Mouse (Mus musculus) limb, embryonic 11.5 days (tissue): ENCODE data around the gene Serpina3m. TPM values are rescaled to one million over a fixed set of nuclear protein-coding genes. Genes with fewer than 3 reads are reported as not detected.
"Not testable (repeated sequence)": the region's sequence is repeated elsewhere in the genome, so short reads cannot be mapped to it uniquely, and the experiment has no call there.

ENCODE experiments used
- ATAC-seq: fragments of 200-750 bp; cut with Nextera tagmentation; 2 replicates; pipeline ENCODE4 v1.8.0; 2017; ENCODE audit warnings: low read depth; ENCODE audit not compliant: insufficient number of reproducible peaks, low FRiP score, low TSS enrichment
- DNase-seq: peaks from one replicate; pipeline ENCODE4 v3.0.0-alpha.2; 2015; ENCODE audit warnings: low spot score
- H3K27ac ChIP-seq: fragments of 300-500 bp; sonication (generic); replicated peaks from 2 replicates; pipeline ENCODE4 v1.5.1; 2014; ENCODE audit warnings: low read depth, mild to moderate bottlenecking, low read length
- H3K27me3 ChIP-seq: fragments of 300-500 bp; sonication (generic); 2 replicates; pipeline ENCODE4 v1.6.1; 2014; ENCODE audit warnings: mild to moderate bottlenecking, low read length, mixed read lengths; ENCODE audit not compliant: control insufficient read depth, insufficient read depth
- H3K36me3 ChIP-seq: fragments of 300-500 bp; sonication (generic); 2 replicates; pipeline ENCODE4 v1.6.1; 2014; ENCODE audit warnings: mild to moderate bottlenecking, low read length, moderate library complexity, mixed read lengths; ENCODE audit not compliant: control insufficient read depth, insufficient read depth
- H3K4me1 ChIP-seq: fragments of 300-500 bp; sonication (generic); 2 replicates; pipeline ENCODE4 v1.6.1; 2014; ENCODE audit warnings: low read length, mixed read lengths; ENCODE audit not compliant: control insufficient read depth, insufficient read depth
- H3K4me2 ChIP-seq: fragments of 300-500 bp; sonication (generic); 2 replicates; pipeline ENCODE4 v1.6.1; 2014; ENCODE audit warnings: low read depth, mild to moderate bottlenecking, moderate library complexity; ENCODE audit not compliant: severe bottlenecking
- H3K4me3 ChIP-seq: fragments of 300-500 bp; sonication (generic); 2 replicates; pipeline ENCODE4 v1.5.1; 2014; ENCODE audit warnings: low read depth, low read length
- H3K9ac ChIP-seq: fragments of 300-500 bp; sonication (generic); 2 replicates; pipeline ENCODE4 v1.6.1; 2014; ENCODE audit warnings: mild to moderate bottlenecking, low read length
- H3K9me3 ChIP-seq: fragments of 300-500 bp; sonication (generic); 2 replicates; pipeline ENCODE4 v1.6.1; 2016; ENCODE audit warnings: low read length; ENCODE audit not compliant: control insufficient read depth
- WGBS: fragments of 180-500 bp; shearing (Covaris S2); extraction: QIAGEN DNeasy Blood & Tissue Kit; methylation state at CpG from one replicate; pipeline ENCODE4 v1.1.7; 2014; 5-methylcytosine and 5-hydroxymethylcytosine counted together
- polyA plus RNA-seq: library from polyadenylated mRNA; unstranded; fragments of >200 nt; fragmentation: Nextera tagmentation; extraction: Ambion mirVana; gene quantifications from 2 replicates; pipeline ENCODE4 v1.2.1, GENCODE M21; 2014

Serpina3m gene
- polyA plus RNA-seq = not detected in 2 replicates

DNA sequence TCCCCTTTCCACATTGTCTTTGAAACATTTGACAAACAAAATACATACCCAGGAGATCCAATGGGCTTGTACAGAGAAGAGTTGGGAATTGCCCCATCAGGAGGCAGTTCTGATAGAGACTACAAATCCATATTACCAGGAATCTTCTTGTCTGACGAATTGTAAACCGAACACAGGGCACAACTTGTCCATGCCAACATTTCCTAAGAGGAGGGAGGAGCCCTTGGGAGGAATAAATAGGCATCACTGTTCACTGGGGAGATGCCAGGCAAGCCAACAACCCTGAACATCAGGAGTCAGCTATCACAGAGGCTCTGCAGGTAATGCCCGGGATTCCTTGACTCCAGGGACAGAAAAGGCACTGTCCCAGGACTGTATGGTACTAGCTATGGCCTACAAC, at the start of gene Serpina3m, which contains the start of gene Serpina3k:
Gene Serpina3m, plus strand, starts transcription at position 261 of the 400 bp plus-strand sequence.
Gene Serpina3k, plus strand, starts transcription at position 261 of the 400 bp plus-strand sequence.
- 82% methylated on average over 3 of the region's 3 CpGs for WGBS
- H3K27ac ChIP-seq, ATAC-seq, H3K27me3 ChIP-seq, H3K36me3 ChIP-seq, H3K9me3 ChIP-seq, DNase-seq, H3K9ac ChIP-seq, H3K4me2 ChIP-seq, H3K4me1 ChIP-seq, H3K4me3 ChIP-seq: not testable (repeated sequence)

DNA sequence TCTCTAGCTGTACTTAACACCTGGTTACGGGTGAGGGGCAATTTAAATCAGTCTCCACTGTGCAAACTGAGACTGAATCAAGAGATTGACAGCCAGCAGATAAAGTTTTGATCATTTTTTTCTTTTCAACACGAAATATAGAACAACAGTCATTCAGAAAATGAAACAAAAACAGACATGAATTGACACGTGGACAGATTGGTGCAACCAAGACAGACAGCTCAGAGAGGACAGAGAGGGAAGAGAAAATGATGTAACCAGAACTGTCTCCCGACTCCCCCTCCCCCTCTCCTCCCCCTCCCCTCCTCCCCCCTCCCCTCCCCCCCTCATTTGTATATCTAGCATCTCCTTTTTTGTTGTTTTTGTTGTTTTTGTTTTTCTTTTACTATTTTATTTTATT, 48.4 kb upstream of the Serpina3m start:
- Histone ChIP-seq H3K9ac (no peak overlapping the region), H3K27me3 (no peaks in the 10 kb centered on the region), H3K4me3 (no peak overlapping the region), H3K27ac (no peak overlapping the region), H3K4me1 (no peaks in the 10 kb centered on the region), H3K36me3 (no peaks in the 10 kb centered on the region), H3K4me2 (no peak overlapping the region), H3K9me3 (no peaks in the 10 kb centered on the region)
- DNase-seq (no peak), ATAC-seq (no peak)
- 41% methylated on average over 4 of the region's 4 CpGs for WGBS

DNA sequence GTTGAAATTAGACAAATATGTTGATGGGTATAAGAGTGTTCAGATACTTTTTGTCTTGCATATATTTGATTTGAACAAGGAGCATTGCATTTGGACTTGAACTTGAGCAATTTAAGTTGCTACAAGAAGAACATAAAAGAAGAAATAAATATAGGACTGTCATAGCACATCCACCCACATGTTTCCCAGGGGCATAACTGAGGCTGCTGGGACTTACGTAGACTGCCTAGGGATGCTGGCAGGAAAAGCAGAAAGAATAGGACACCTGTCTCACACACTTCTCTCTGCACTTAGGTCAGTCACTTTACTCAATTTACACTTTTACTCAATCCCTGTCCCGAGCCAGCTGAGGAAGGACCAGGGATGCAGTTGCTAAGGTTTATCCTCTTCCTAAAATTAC, 44.3 kb upstream of the Serpina3m start:
- Histone ChIP-seq H3K9ac (no peak overlapping the region), H3K4me1 (no peaks in the 10 kb centered on the region), H3K4me3 (no peak overlapping the region), H3K27ac (no peak overlapping the region), H3K9me3 (no peaks in the 10 kb centered on the region), H3K36me3 (no peaks in the 10 kb centered on the region), H3K27me3 (no peaks in the 10 kb centered on the region), H3K4me2 (no peak overlapping the region)
- WGBS = 83% methylated on average over 2 of the region's 2 CpGs
- no peak for ATAC-seq
- no peak for DNase-seq

DNA sequence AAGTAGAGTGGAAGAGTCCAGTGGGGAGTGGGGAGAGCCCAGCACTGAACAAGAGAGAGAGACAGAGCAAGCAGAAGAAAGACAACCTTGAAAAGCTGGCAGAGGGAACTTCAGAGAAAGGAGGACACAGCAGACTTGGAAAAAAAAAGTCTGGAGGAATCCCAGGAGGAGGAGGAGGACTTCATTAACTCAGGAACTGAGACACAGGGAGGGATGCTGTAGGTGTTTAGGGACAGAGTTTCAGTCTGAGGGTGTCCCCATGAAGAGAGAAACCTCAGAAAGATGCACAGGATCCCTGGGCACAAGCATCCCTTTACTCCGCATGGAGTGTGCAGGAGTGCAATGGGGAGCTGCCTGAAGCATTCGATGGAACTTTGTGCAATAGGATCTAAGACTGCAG, 40.2 kb upstream of the Serpina3m start:
- Histone ChIP-seq H3K9me3 (no peaks in the 10 kb centered on the region), H3K9ac (no peak overlapping the region), H3K27me3 (no peaks in the 10 kb centered on the region), H3K4me1 (no peaks in the 10 kb centered on the region), H3K27ac (no peak overlapping the region), H3K36me3 (no peaks in the 10 kb centered on the region), H3K4me3 (no peak overlapping the region), H3K4me2 (no peak overlapping the region)
- no peak for ATAC-seq
- DNase-seq = no peak
- WGBS = 86% methylated on average over 2 of the region's 2 CpGs

DNA sequence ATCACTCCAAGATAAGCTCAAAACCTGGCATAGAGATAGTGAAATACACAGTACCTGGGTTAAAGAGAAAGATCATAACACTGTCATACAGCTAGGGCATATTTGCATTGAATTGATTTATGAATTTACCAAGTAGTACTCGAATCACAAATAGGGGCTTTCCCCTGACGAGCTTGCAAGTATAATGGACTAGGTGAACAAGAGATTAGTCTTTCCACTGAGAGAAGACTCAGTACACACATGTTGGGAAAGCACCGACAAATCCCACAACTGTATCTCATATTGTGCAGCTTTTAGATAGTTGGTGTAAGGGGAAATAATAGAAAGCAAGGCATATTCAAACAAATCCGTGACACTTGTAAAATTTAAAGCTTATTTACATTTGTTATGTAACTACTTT, 32.3 kb upstream of the Serpina3m start:
- H3K4me2 ChIP-seq = no peak overlapping the region
- no peak overlapping the region for H3K9ac ChIP-seq
- no peaks in the 10 kb centered on the region for H3K27me3 ChIP-seq
- WGBS = 84% methylated on average over 4 of the region's 4 CpGs
- no peaks in the 10 kb centered on the region for H3K9me3 ChIP-seq
- ATAC-seq = no peak
- no peak for DNase-seq
- no peak overlapping the region for H3K4me3 ChIP-seq
- H3K4me1 ChIP-seq = no peaks in the 10 kb centered on the region
- no peak overlapping the region for H3K27ac ChIP-seq
- no peaks in the 10 kb centered on the region for H3K36me3 ChIP-seq

DNA sequence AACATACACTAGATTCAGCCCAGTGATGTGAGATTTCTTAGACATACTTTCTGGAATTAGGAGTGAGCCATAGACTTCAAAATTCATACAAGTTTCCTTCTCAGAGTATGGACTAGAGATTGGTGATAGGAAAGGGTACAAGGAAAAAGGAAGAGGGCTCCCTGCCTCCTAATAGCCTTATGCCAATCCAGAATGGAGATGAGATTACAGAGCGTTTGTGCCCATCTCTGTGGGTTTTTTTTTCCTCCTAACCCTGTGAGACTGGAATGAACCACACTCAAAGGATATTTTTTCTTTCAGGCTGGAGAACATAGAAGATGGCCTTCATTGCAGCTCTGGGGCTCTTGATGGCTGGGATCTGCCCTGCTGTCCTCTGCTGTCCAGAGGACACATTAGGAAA, 24.0 kb upstream of the Serpina3m start, which contains the start of gene Serpina3j:
Gene Serpina3j, plus strand, starts transcription at position 301 of the 400 bp plus-strand sequence.
- 91% methylated on average over 1 of the region's 1 CpGs for WGBS
- Histone ChIP-seq H3K4me2 (no peak within 1 kb of the TSS), H3K36me3 (no peaks in the 10 kb centered on the region), H3K27me3 (no peaks in the 10 kb centered on the region), H3K9me3 (no peaks in the 10 kb centered on the region), H3K4me1 (no peaks in the 10 kb centered on the region), H3K27ac (no peak within 1 kb of the TSS), H3K4me3 (no peak within 1 kb of the TSS), H3K9ac (no peak within 1 kb of the TSS)
- DNase-seq = no peak
- no peak for ATAC-seq

DNA sequence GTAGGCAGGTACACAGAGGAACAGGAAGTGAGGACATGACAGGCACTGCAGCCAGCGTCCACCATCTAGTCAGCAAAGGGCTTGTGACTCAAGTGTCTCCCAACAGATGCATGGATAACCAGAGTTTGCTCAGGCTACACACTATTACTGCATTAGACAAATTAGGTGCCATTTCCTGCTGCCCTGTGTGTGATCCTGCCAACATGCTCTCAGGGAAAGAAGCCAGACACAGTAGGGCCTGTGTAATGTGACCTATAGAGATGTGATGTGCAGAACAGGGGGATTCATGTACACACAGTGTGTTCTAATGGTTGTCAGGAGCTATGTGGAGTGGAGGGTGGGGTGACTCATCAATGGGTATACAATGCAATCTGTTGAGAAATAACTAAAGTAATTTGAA, 15.8 kb upstream of the Serpina3m start:
- ATAC-seq (no peak), DNase-seq (no peak)
- Histone ChIP-seq H3K27ac (no peak overlapping the region), H3K4me2 (no peak overlapping the region), H3K9ac (no peak overlapping the region), H3K4me3 (no peak overlapping the region), H3K4me1 (no peaks in the 10 kb centered on the region), H3K27me3 (no peaks in the 10 kb centered on the region), H3K9me3 (no peaks in the 10 kb centered on the region), H3K36me3 (no peaks in the 10 kb centered on the region)
- WGBS = 84% methylated on average over 1 of the region's 1 CpGs

DNA sequence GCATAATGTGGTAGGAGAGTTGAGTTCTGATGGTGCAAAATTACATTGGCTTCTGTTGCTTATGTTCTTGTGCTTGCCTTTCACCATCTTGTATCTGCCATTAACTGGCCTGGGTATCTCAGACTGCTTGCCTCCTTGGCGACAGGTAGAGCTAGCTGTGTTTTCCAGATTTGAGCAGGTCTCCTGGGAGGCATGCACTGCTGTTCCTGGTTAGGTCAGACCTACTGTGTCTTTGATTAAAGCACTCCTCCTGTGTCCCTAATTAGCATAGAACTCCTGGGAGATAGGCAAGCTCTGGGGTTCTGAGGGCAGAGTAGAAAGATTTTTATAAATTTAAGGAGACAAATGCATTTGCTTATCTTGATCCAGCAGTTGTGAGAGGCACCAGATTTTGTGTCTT, 6.6 kb upstream of the Serpina3m start:
- ATAC-seq (no peak), DNase-seq (no peak)
- WGBS = 29% methylated on average over 1 of the region's 1 CpGs

DNA sequence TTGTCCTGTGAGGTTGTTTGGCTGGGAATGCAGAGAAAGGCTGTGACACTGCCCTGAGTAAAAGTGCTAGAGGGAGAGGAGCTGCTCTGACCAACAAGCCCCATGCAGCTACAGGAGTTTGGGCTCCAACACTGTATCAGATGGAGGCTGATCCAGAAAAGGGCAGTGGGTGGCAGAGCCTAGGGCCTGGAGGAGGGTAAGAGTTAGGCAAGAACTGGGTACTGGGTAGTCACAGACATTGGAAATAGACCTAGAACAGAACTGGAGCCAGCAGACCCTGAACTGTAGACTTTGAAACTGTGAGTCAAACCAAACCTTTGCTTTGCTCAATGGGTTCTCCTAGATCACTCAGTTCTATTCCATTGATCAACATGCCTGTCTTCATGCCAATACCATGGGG, 1.4 kb upstream of the Serpina3m start:
- H3K9me3 ChIP-seq, DNase-seq, H3K4me2 ChIP-seq, H3K4me3 ChIP-seq, H3K27ac ChIP-seq, H3K36me3 ChIP-seq, H3K4me1 ChIP-seq, H3K9ac ChIP-seq, ATAC-seq, H3K27me3 ChIP-seq: not testable (repeated sequence)

More for the DNA sequence above, 6.6 kb upstream of the Serpina3m start:
- Histone ChIP-seq H3K27me3 (no peaks in the 10 kb centered on the region), H3K4me2 (no peak overlapping the region), H3K4me1 (no peaks in the 10 kb centered on the region), H3K36me3 (no peaks in the 10 kb centered on the region), H3K27ac (no peak overlapping the region), H3K9me3 (no peaks in the 10 kb centered on the region), H3K9ac (no peak overlapping the region), H3K4me3 (no peak overlapping the region)
